Mouse (Mus musculus): ENCODE measurements around the gene Map2k2.
A peak's percentile ranks its signal among the peaks of the same experiment; 100 is the strongest.
"Not testable (repeated sequence)": the region's sequence is repeated elsewhere in the genome, so short reads cannot be mapped to it uniquely, and the experiment has no call there.

Gene Map2k2

DNA sequence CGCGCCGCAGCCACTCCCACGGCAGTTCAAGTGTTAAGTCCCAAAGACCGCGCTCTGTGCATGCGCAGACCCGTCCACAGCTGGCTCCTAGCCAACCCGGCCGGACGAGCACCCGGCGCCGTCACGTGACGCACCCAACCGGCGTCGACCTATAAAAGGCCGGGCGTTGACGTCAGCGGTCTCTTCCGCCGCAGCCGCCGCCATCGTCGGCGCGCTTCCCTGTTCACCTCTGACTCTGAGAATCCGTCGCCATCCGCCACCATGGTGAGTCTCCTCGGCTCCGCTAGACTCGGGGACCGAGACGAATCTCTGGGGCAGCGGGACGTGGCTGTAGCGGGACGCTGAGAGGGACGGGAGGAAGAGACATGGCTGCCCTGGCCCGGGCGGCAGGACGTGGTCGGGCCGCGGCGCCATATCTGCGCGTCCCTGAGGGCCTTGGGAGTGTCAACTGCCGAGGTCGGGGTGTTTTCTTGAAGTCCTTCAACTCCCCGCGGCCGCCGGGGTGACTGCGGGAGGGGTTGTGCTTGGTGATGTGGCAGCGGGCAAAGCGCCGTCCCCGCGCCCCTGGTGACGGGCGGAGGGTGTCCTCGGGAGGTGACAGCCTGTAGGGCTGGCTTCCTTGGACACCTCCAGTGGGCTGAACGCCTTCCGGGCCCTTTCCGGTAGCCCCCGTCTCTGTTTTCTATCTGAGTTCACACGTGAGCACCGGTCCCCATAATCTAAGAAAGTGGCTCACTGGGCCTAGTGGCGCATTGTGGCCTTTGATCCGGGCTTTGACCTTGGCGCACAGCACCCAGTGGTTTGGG lies 71.0 kb downstream of the Map2k2 start, which contains the start of gene Eef2:
Gene Eef2, plus strand, starts transcription at position 166 of the 806 bp plus-strand sequence.
- peak; percentile 97 for DNase-seq (ENCODE audit: low spot score)

- DNase-seq (ENCODE audit: low spot score): no peak
Observed at GRCm38 (mm10) chr10:81177491-81177925, 71.8 kb downstream of the Map2k2 start.

GRCm38 (mm10) chr10:81177958-81178712 lies 72.4 kb downstream of the Map2k2 start:
- no peak for DNase-seq (ENCODE audit: low spot score)

DNA sequence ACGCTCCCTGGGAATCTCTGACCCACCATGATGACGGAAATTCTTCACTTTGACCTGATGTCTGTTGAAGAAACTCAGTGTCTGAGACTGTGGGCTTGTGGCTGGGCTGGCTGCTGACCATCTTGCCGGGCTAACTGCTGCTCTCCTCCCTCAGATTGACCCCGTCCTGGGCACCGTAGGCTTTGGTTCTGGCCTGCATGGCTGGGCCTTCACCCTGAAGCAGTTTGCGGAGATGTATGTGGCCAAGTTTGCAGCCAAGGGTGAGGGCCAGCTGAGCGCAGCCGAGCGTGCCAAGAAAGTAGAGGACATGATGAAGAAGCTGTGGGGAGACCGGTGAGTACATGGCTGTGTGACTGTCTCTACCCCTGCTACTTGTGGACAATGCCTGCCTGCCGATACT lies 73.2 kb downstream of the Map2k2 start:
- DNase-seq (ENCODE audit: low spot score): no peak

GRCm38 (mm10) chr10:81179451-81180342 lies 74.0 kb downstream of the Map2k2 start:
- DNase-seq (ENCODE audit: low spot score): no peak

DNA sequence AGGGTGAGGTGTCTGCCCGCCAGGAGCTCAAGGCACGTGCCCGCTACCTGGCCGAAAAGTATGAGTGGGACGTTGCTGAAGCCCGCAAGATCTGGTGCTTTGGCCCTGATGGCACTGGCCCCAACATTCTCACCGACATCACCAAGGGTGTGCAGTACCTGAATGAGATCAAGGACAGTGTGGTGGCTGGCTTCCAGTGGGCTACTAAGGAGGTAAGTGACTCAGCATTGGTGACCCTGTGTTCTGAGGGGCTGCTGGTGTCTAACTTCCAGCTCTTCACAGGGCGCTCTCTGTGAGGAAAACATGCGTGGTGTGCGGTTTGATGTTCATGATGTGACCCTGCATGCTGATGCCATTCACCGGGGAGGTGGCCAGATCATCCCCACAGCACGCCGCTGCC lies 75.2 kb downstream of the Map2k2 start:
- no peak for DNase-seq (ENCODE audit: low spot score)

GRCm38 (mm10) chr10:81181860-81182259 lies 76.1 kb downstream of the Map2k2 start:
- not testable (repeated sequence) for DNase-seq (ENCODE audit: low spot score)

DNA sequence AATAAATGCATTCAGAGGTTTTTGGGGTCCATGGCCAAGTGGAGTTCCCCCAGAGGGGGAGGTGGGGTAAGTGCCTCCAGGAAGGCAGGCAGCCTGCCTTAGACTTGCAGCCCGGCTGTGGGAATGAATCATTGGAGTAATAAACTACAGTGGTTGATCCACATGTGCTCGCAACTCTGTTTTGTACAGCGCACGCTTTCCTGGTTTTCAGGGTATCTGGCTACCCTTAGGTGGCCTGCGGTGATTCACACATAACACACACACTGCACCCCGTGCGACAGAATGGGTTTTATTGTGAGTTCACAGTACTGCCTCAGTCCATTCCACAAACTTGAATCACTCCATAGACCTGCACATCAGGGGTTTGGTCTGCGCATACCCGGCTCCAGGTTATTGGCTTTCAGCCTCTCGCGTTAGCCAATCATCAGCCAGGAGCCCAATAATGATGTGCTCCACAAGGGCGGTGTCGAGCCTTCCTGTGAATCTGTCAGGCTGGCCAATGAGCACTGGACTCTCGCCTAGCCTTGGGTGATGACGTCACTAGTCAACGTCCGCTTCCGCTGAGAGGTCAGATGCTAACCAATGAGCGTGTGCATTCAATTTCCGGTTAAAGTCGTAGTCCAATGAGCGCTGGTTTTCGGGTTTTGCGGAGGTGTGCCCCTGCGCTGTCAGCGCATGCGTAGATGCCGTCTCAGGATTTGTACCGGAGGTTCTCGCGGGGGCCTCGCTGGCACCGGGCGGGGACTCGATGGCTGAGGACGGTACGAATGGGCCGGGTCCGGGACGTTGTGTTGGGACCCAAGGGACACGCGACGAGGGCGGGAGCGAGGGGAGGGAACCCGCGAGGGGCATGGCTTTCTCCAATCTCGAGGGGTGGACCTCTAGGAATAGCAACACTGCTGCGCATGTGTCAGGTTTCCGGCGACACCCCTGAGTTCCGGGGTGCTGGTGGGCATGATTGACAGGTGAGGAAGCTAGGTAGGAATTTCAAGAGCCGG lies 76.9 kb downstream of the Map2k2 start, which contains the start of gene Dapk3:
Gene Dapk3, plus strand, starts transcription at position 670 of the 998 bp plus-strand sequence.
- DNase-seq (ENCODE audit: low spot score): peak; percentile 99

Data from adipocyte (in vitro differentiated cells).